Mouse (Mus musculus) myocyte (in vitro differentiated cells): ENCODE results near the gene Pdzd9.

Experiments
- CEBPB ChIP-seq: IDR thresholded peaks from 2 replicates; pipeline ENCODE4 v1.6.1; 2011; ENCODE audit warnings: mild to moderate bottlenecking, moderate library complexity; ENCODE audit not compliant: poor library complexity, insufficient read depth, severe bottlenecking
- E2F4 ChIP-seq: IDR thresholded peaks from one replicate; pipeline ENCODE4 v1.6.1; 2011; ENCODE audit warnings: mild to moderate bottlenecking, control low read depth, moderate library complexity; ENCODE audit not compliant: insufficient read depth
- MAX ChIP-seq: IDR thresholded peaks from one replicate; pipeline ENCODE4 v1.6.1; 2011; ENCODE audit warnings: low read depth, mild to moderate bottlenecking, control low read depth
- MYOD1 ChIP-seq, 3 experiments: IDR thresholded peaks; one replicate each; pipeline ENCODE4 v1.6.1; 2011; ENCODE audit warnings: control low read depth in 2 of 3, low read depth in 2 of 3, mild to moderate bottlenecking in 2 of 3, moderate library complexity in 1 of 3; ENCODE audit not compliant: insufficient read length in 2 of 3, control insufficient read depth in 1 of 3
- MYOG ChIP-seq, 3 experiments: IDR thresholded peaks; one replicate each; pipeline ENCODE4 v1.6.1; 2011; ENCODE audit warnings: control low read depth in 2 of 3, low read depth in 2 of 3, mild to moderate bottlenecking in 2 of 3; ENCODE audit not compliant: insufficient read length in 2 of 3, control insufficient read depth in 1 of 3, insufficient read depth in 1 of 3
- POLR2A ChIP-seq: IDR thresholded peaks from one replicate; pipeline ENCODE4 v1.6.1; 2011; ENCODE audit warnings: low read depth, mild to moderate bottlenecking, control low read depth, moderate library complexity; ENCODE audit not compliant: insufficient read length
- POLR2AphosphoS2 ChIP-seq: IDR thresholded peaks from one replicate; pipeline ENCODE4 v1.6.1; 2011; ENCODE audit warnings: low read depth, control low read depth; ENCODE audit not compliant: insufficient read length
- REST ChIP-seq: IDR thresholded peaks from one replicate; pipeline ENCODE4 v1.6.1; 2011; ENCODE audit warnings: mild to moderate bottlenecking, control low read depth, moderate library complexity; ENCODE audit not compliant: insufficient read depth, insufficient read length
- TCF12 ChIP-seq: IDR thresholded peaks from one replicate; pipeline ENCODE4 v1.6.1; 2011; ENCODE audit warnings: mild to moderate bottlenecking, control low read depth; ENCODE audit not compliant: poor library complexity, insufficient read depth, severe bottlenecking
- TCF3 ChIP-seq: IDR thresholded peaks from one replicate; pipeline ENCODE4 v1.6.1; 2011; ENCODE audit warnings: low read depth, control low read depth; ENCODE audit not compliant: insufficient read length
- USF1 ChIP-seq: IDR thresholded peaks from one replicate; pipeline ENCODE4 v1.6.1; 2011; ENCODE audit warnings: low read depth, mild to moderate bottlenecking, control low read depth, moderate library complexity

DNA sequence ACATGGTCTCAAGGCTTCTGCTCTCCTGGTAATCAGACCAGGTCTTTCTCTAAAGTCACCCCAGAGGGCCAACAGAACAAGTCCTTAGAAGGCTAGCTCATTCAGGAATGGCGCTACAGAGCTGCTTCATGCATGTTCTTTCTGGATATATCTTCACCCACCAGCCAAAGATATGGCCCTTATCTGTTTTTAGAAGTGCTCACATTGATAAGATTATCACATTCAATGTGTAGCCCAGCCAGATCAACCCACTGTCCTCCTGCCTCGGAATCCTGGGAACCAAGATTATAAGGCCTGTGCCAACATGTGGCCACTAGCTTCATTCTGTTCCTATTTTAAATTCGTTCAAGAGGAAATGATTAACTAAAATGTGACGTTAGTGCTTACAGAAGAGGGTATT is 11.9 kb upstream of the Pdzd9 start:
- TF ChIP-seq POLR2A: no peak
- TF ChIP-seq CEBPB: no peak
- TF ChIP-seq MAX: no peak
- TF ChIP-seq USF1: no peak
- no peak for TF ChIP-seq E2F4
- TF ChIP-seq POLR2AphosphoS2: no peak
- no peak for TF ChIP-seq MYOD1 (IDR thresholded peaks at IDR 0.05; ENCODE audit: control insufficient read depth in 1 of 3, insufficient read length in 2 of 3, low read depth in 2 of 3)
- TF ChIP-seq MYOG (IDR thresholded peaks at IDR 0.05; ENCODE audit: control insufficient read depth in 1 of 3, insufficient read depth in 1 of 3, insufficient read length in 2 of 3, low read depth in 2 of 3): no peak
- TF ChIP-seq REST: no peak
- TF ChIP-seq TCF3: no peak
- TF ChIP-seq TCF12: no peak
